12 mouse cellular contexts compared by ENCODE assay signal in the genomic region with DNA sequence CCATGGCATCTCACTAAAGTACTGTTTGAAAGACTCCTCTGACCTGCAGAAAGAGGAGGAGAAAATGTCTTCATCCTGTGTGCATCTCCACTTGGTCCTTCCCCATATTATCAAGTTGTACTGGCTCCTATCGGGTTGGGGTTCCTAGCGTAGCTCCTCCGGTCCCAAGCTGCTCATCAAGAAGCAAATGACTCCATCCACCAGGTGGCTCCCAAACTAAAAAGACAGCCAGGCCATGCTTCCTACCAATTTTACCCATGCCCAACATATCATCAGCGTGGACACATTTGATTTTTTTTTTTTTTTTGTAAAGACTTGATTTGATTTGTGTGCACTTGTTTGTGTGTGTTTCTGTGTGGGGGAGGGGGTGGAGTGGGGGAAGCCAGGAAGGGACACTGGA. TPM values are rescaled to one million over a fixed set of nuclear protein-coding genes. Genes with fewer than 3 reads are reported as not detected.
DNase-seq lines count a peak whose midpoint lies in the region; ATAC-seq and TF ChIP-seq lines count a peak whose summit lies in the region.
"Had no signal": no experiment of that assay in that cellular context is flagged by ENCODE, and none has a peak within 500 bp of the region (broad histone marks: within the 10 kb centered on the region; RNA-seq: fewer than 3 reads in every experiment).

No protein-coding gene starts in this region.

- 0 out of 2 replicates have a peak overlapping the region, but pooled peaks have one; percentile 0 for H3K27ac ChIP-seq in embryonic facial prominence, embryonic 13.5 days
- H3K27ac ChIP-seq in embryonic facial prominence, embryonic 10.5 days (replicated peaks) = no peak overlapping the region
- H3K27ac ChIP-seq in liver, adult 2 months (replicated peaks; ENCODE audit: insufficient read depth, low read depth, low read length) = no peak overlapping the region
- H3K27ac ChIP-seq: embryonic facial prominence, embryonic 15.5 days; lung, embryonic 15.5 days had no signal

- ATAC-seq in embryonic facial prominence, embryonic 13.5 days (ENCODE audit: insufficient number of reproducible peaks, insufficient read depth, low FRiP score, low TSS enrichment, low read depth) = no peak

- H3K36me3 ChIP-seq in embryonic facial prominence, embryonic 13.5 days = peaks cover 55% of the 10 kb centered on the region
- H3K36me3 ChIP-seq in embryonic facial prominence, embryonic 10.5 days (replicated peaks) = peaks cover 59% of the 10 kb centered on the region
- no peaks in the 10 kb centered on the region for H3K36me3 ChIP-seq in liver, adult 2 months (ENCODE audit: control insufficient read depth, insufficient read depth, low read length)

- H3K27me3 ChIP-seq in embryonic facial prominence, embryonic 13.5 days = no peaks in the 10 kb centered on the region
- no peaks in the 10 kb centered on the region for H3K27me3 ChIP-seq in embryonic facial prominence, embryonic 10.5 days (replicated peaks; ENCODE audit: low read depth, poor library complexity, severe bottlenecking)
- no peaks in the 10 kb centered on the region for H3K27me3 ChIP-seq in liver, adult 2 months (ENCODE audit: control insufficient read depth, insufficient read depth, low read length)
- H3K27me3 ChIP-seq: embryonic facial prominence, embryonic 15.5 days; lung, embryonic 15.5 days had no signal

- H3K4me2 ChIP-seq in embryonic facial prominence, embryonic 13.5 days = no peak overlapping the region
- H3K4me2 ChIP-seq: embryonic facial prominence, embryonic 15.5 days; lung, embryonic 15.5 days had no signal

- WGBS in embryonic facial prominence, embryonic 13.5 days = 75% methylated on average over 4 of the region's 4 CpGs
- WGBS in embryonic facial prominence, embryonic 10.5 days = 88% methylated on average over 4 of the region's 4 CpGs
- WGBS in liver, adult 2 months = 77% methylated on average over 4 of the region's 4 CpGs

- TF ChIP-seq POLR2A in liver, adult 2 months (IDR thresholded peaks at IDR 0.05; ENCODE audit: extremely low read depth, insufficient read depth, low read length) = no peak

- peaks cover 14% of the 10 kb centered on the region for H3K4me1 ChIP-seq in embryonic facial prominence, embryonic 13.5 days
- peaks cover 17% of the 10 kb centered on the region for H3K4me1 ChIP-seq in embryonic facial prominence, embryonic 10.5 days
- no peaks in the 10 kb centered on the region for H3K4me1 ChIP-seq in liver, adult 2 months (ENCODE audit: control insufficient read depth, insufficient read depth, low read length)
- H3K4me1 ChIP-seq: lung, embryonic 15.5 days had no signal

- intact Hi-C loops in gastrocnemius, postnatal 14 days (cut with DNase I; ENCODE audit: low total_unique reads) = no loop called here

- no peak overlapping the region for H3K9ac ChIP-seq in embryonic facial prominence, embryonic 13.5 days
- H3K9ac ChIP-seq in liver, adult 2 months (ENCODE audit: low read depth, low read length) = no peak overlapping the region
- H3K9ac ChIP-seq: embryonic facial prominence, embryonic 15.5 days; lung, embryonic 15.5 days had no signal

- H3K4me3 ChIP-seq in embryonic facial prominence, embryonic 13.5 days = no peak overlapping the region
- no peak overlapping the region for H3K4me3 ChIP-seq in embryonic facial prominence, embryonic 10.5 days
- no peak overlapping the region for H3K4me3 ChIP-seq in liver, adult 2 months (ENCODE audit: insufficient read depth, low read depth, low read length)
- H3K4me3 ChIP-seq: embryonic facial prominence, embryonic 15.5 days; lung, embryonic 15.5 days had no signal

- DNase-seq in embryonic facial prominence, embryonic 10.5 days (ENCODE audit: low spot score) = no peak
- no peak for DNase-seq in liver, adult 2 months (ENCODE audit: extremely low read depth, low read depth, low spot score)
- DNase-seq in liver (no peak), MN1 (ENCODE audit: low spot score) (peak; percentile 53)
- peak; percentile 59 for DNase-seq in kidney, postnatal 10 days
- DNase-seq in layer of hippocampus, postnatal 10 days (ENCODE audit: low spot score in 2 of 2) = no peak
- no peak for DNase-seq in gastrocnemius, postnatal 14 days
- DNase-seq: thymus, postnatal 4 days had no signal

- no peaks in the 10 kb centered on the region for H3K79me2 ChIP-seq in liver, adult 2 months (ENCODE audit: control insufficient read depth, insufficient read depth, low read length)

- TF ChIP-seq CTCF in liver, adult 2 months (IDR thresholded peaks at IDR 0.05; ENCODE audit: low read depth, low read length) = peak; percentile 20; the same call in 1 of the 2 replicates

- H3K9me3 ChIP-seq in embryonic facial prominence, embryonic 13.5 days = no peaks in the 10 kb centered on the region
- no peaks in the 10 kb centered on the region for H3K9me3 ChIP-seq in embryonic facial prominence, embryonic 10.5 days
- H3K9me3 ChIP-seq: embryonic facial prominence, embryonic 15.5 days; lung, embryonic 15.5 days had no signal

RNA-seq across cellular contexts. Expression of gene Glod4, which starts 28.9 kb away (rescaled TPM):
- polyA plus RNA-seq in embryonic facial prominence, embryonic 13.5 days (2015; fragmentation: Nextera tagmentation; extraction: Ambion mirVana) = 126 and 138 TPM in 2 replicates
- polyA plus RNA-seq in embryonic facial prominence, embryonic 10.5 days (2016; fragmentation: Nextera tagmentation; extraction: Ambion mirVana) = 136 and 142 TPM in 2 replicates
- total RNA-seq in liver, adult 2 months (2014; rRNA removed) = 45.0 and 56.1 TPM in 2 replicates
- 9.3 and 9.8 TPM in 2 replicates for polyA plus RNA-seq in liver, adult 2 months (2012; rRNA removed)
- total RNA-seq in layer of hippocampus, postnatal 10 days (2021) = 10 to 100 TPM; 48.6 to 66.6 TPM
- 10 to 100 TPM; 25.2 to 28.0 TPM for total RNA-seq in gastrocnemius, postnatal 14 days (2021)

RNA-seq across cellular contexts. Expression of gene Mrm3, which starts 28.9 kb away (rescaled TPM):
- 24.9 and 25.2 TPM in 2 replicates for polyA plus RNA-seq in embryonic facial prominence, embryonic 13.5 days (2015; fragmentation: Nextera tagmentation; extraction: Ambion mirVana)
- 26.1 and 28.8 TPM in 2 replicates for polyA plus RNA-seq in embryonic facial prominence, embryonic 10.5 days (2016; fragmentation: Nextera tagmentation; extraction: Ambion mirVana)
- total RNA-seq in liver, adult 2 months (2014; rRNA removed) = 7.9 and 10.1 TPM in 2 replicates
- 7.1 and 7.8 TPM in 2 replicates for polyA plus RNA-seq in liver, adult 2 months (2012; rRNA removed)
- total RNA-seq in layer of hippocampus, postnatal 10 days (2021) = 10 to 100 TPM; 17.6 to 18.2 TPM
- total RNA-seq in gastrocnemius, postnatal 14 days (2021) = 10 to 100 TPM; 13.4 to 14.4 TPM

RNA-seq across cellular contexts. Expression of gene Gemin4, which starts 55.0 kb away (rescaled TPM):
- 27.3 and 33.8 TPM in 2 replicates for polyA plus RNA-seq in embryonic facial prominence, embryonic 13.5 days (2015; fragmentation: Nextera tagmentation; extraction: Ambion mirVana)
- 53.9 and 58.9 TPM in 2 replicates for polyA plus RNA-seq in embryonic facial prominence, embryonic 10.5 days (2016; fragmentation: Nextera tagmentation; extraction: Ambion mirVana)
- 0.65 and 3.3 TPM in 2 replicates for total RNA-seq in liver, adult 2 months (2014; rRNA removed)
- polyA plus RNA-seq in liver, adult 2 months (2012; rRNA removed) = 3.3 and 3.8 TPM in 2 replicates
- total RNA-seq in layer of hippocampus, postnatal 10 days (2021) = 10 to 100 TPM; 11.5 to 11.6 TPM
- 1 to 10 TPM; 1.9 to 2.9 TPM for total RNA-seq in gastrocnemius, postnatal 14 days (2021)

RNA-seq across cellular contexts. Expression of gene Dbil5, which starts 55.0 kb away (rescaled TPM):
- 0.65 TPM in 1 of 2 replicates, not detected in the other for polyA plus RNA-seq in embryonic facial prominence, embryonic 13.5 days (2015; fragmentation: Nextera tagmentation; extraction: Ambion mirVana)
- 0.75 and 0.83 TPM in 2 replicates for polyA plus RNA-seq in embryonic facial prominence, embryonic 10.5 days (2016; fragmentation: Nextera tagmentation; extraction: Ambion mirVana)
- 0.46 and 0.54 TPM in 2 replicates for total RNA-seq in liver, adult 2 months (2014; rRNA removed)
- polyA plus RNA-seq in liver, adult 2 months (2012; rRNA removed) = 0.19 and 0.46 TPM in 2 replicates
- 1 to 10 TPM in 1 of 2 experiments, under 1 TPM in 1; 0.69 to 1.3 TPM for total RNA-seq in layer of hippocampus, postnatal 10 days (2021)
- total RNA-seq in gastrocnemius, postnatal 14 days (2021) = under 1 TPM in 1 of 2 experiments, not detected in 1; 0.42 TPM
- total RNA-seq: gastrocnemius, adult 18-20 months had no signal

Comparison
In these comparisons a context has a peak if more than half of its experiments do, and no peak if none do; other contexts are left out.
1. DNase-seq: peak in MN1 (single experiment) and kidney, postnatal 10 days (single experiment); none in embryonic facial prominence, embryonic 10.5 days (single experiment), liver, adult 2 months (single experiment), liver (single experiment), layer of hippocampus, postnatal 10 days (0 of 2) and gastrocnemius, postnatal 14 days (single experiment).